Mouse (Mus musculus) cerebellum, adult 11 months (tissue): ENCODE results near the gene Glrx2.

Experiments
- DNase-seq: peaks from one replicate; pipeline ENCODE4 v3.0.0; 2022

Gene Glrx2

GRCm38 (mm10) chr1:143762159-143762558 is 46.0 kb downstream of the Glrx2 start:
- DNase-seq = no peak

- no peak for DNase-seq
These were observed 48.3 kb downstream of the Glrx2 start for GRCm38 (mm10) chr1:143764443-143764842.

DNA sequence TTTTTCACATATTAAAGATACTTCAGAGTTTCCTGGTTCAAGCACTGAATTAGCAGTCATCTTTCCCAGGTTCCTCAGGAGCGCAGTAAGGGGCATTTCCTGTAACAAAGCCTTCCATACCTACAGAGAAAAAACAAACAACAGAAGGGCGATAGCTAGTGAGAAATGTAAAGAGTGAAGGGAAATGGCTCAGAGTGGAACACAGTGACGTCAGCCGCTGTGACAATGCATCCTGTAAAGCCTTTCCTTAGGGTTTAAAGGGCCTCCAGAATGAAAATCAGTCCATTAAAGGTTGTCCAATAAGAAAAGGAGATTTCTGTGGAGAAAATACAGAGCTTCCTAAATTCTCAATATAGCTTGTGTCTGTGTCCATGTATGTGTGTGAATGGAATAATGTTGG is 49.7 kb downstream of the Glrx2 start:
- DNase-seq = no peak

GRCm38 (mm10) chr1:143766238-143766637 is 50.1 kb downstream of the Glrx2 start:
- DNase-seq = no peak

DNA sequence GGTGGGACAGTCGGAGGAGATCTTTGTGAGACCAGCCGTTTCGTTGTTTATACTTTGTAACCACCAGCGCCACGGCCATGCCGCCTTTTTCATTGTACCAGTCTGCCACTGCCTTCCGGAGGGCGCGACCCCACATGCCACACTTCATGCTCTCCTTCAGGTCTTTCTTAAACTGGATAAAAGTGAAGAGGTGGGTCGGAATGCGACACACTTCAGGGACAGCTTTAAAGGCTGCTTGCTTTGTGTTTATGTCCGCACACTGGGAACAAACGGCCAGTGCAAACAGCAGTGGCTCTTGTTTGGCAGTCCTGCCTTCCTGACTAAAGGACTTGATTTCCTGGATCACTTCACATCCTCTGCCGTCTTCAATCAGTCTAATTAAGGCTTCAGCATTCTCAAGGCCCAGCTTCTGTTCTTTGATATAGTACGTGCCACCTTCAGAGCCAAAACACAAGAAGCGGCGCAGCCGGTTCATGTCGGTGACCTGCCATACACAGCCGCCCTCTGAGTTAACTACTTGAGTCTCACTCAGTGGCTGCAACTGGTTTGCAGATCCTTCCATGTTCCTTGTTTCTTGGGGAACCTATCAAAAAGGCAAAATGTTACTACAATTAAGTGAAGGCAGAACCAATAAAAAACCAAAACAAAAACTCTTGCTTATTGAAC is 54.4 kb downstream of the Glrx2 start:
- DNase-seq = no peak

- no peak for DNase-seq
These were observed 56.9 kb downstream of the Glrx2 start for GRCm38 (mm10) chr1:143773082-143773481.

GRCm38 (mm10) chr1:143773909-143774308 is 57.8 kb downstream of the Glrx2 start:
- DNase-seq = no peak

DNA sequence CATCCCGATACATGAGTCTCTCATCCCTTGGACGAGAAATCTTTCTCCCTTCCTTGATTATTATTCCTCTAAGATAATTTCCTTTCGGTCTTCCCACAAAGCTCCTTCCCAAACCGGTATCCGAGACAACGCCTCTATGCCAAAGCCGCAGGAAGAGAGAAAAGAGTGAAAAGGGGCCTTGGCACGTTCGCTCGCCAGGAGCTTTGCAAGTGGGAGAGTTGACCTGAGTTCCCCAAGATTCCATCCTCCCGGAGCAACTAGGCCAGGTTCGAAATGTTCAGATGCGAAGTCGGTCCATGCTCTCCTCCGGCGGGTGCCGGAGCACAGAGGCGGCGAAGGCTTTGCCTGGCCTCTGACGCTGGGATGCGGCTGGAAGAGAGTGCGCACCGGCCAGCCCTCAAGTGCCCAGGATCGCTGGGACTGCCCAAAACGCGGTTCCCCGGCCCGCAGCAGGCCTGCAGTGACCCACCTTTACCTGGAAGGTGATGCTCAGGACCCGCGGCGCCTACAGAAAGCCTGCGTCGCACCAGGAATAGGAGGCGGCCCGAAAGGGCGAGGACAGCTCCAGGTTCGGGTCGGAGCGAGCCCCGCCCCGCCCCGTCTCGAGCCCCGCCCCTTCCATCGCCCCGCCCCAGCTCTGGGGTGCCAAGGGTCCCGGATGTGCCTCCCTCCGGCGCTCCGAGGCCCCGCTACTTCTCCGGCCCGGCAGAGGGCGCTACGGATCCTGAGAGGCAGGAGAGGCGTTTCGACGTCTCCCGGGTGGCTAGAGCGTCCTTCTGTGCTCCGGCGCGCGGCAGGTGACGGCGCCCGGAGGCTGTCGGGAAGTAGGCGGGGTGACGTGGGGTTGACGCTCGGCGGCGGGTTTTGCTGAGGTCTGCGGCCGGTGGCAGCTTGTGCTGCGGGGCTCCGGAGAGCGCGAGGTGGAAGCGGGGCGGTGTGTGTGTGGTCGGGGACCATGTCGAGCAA is 60.6 kb downstream of the Glrx2 start, which contains the start of the genes Trove2 and Uchl5:
Gene Trove2 (minus strand): TSS at position 623 of the 966 bp plus-strand sequence.
Gene Uchl5 (plus strand): TSS at position 827 of the 966 bp plus-strand sequence.
- peak; percentile 98 for DNase-seq

DNA sequence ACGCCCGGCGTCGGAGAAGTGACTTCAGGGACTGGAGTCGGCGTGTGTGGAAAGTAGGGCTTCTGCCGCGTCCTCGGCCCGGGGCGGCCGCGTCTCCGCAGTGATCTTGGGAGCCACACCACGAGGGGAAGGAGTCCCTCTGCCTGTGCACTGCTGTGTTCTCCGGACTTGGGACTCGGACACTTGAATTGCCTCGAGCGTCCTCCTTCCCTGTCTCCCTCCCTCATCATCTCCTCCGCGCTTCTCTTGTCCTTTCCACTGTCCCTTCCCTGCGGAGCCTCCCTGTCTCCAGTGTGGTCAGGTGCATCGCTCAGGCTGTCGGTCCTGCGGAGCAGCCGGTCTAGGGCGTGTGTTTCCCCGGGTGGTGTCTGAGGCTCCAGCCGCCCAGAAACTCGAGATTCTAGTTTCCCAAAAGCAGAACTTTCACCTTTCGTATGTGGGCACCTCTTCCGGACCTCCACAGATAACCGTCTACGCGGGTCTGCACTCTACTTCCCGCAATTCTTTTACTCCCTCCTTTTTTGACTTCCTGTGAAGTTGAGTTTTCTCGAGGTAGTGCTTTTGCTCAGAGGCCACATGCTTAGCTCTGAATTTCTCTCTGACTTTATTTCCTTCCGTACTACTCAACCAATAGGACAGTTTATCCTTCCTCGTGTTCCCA is 61.5 kb downstream of the Glrx2 start:
- no peak for DNase-seq

GRCm38 (mm10) chr1:143788584-143789227 is 72.6 kb downstream of the Glrx2 start:
- no peak for DNase-seq
